Mouse (Mus musculus) heart, postnatal 0 days (tissue): ENCODE measurements at regions not wholly inside any gene's neighbourhood (a gene's known extent, or its start where the extent isn't known, plus 50 kb on each side); places are given as distances from the start of the nearest gene placed in this dataset.

ENCODE experiments used
- CTCF ChIP-seq: IDR thresholded peaks from 2 replicates; pipeline ENCODE4 v1.5.1; 2016; ENCODE audit warnings: antibody characterized with exemption, control low read depth, low read depth
- EP300 ChIP-seq: IDR thresholded peaks from 2 replicates; pipeline ENCODE4 v1.6.1; 2016; ENCODE audit warnings: antibody characterized with exemption, low read depth

- no peak for TF ChIP-seq CTCF
- no peak for TF ChIP-seq EP300
These were observed 99.8 kb upstream of the Chodl start for GRCm38 (mm10) chr16:78830957-78831356.
